Mouse (Mus musculus): Measurements from ENCODE around the gene Tenm1.

DNA sequence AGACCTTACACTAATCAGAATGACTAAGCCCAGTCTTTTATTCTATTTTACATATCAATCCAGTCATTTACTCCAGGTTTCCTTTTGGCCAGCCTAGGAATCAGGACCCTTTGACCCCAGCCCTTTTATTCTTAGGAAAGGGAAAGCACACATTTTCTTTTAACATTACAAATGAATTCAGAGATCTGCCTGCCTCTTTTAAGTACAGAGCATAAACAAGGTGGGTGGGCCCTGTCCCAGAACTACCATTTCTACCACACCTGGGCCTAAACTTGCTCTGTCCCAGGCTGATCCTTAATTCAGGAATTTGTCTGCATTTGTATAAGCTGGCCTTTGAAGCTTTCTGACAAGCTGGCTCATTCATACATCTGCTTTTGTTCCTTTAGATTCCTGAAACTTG lies 38.4 kb upstream of the Tenm1 start:
- TF ChIP-seq CTCF (IDR thresholded peaks at IDR 0.05; ENCODE audit: borderline replicate concordance, extremely low read depth, insufficient read depth, insufficient read length) (no peak), POLR2A (IDR thresholded peaks at IDR 0.05; ENCODE audit: borderline replicate concordance, extremely low read depth, insufficient read depth, insufficient read length, poor library complexity, severe bottlenecking) (no peak)
